Comparison of ENCODE assay signal across 30 mouse cellular contexts in the genomic region with DNA sequence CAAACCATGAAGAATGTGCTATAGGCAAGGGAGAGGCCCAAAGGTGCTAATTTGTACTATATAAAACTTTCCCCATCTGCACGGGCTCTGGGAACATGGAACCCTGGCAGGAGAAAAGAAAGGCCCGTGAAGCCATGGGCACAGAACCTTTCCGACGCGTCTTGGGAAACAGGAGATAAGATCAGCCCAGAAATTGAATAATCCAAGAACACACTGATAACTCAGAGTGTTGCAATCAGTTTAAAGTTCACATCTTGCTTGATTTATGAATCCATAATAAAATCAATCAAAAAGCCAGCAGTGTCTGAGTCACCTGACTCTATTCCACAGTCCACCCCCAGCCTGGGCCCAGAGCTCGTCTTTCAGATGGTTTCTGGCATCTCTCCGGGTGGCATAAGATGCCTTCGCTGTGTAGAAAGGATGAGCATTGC.
DNase-seq lines count a peak whose midpoint lies in the region; ATAC-seq lines count a peak whose summit lies in the region.
"Had no signal": no experiment of that assay in that cellular context is flagged by ENCODE, and none has a peak within 500 bp of the region (broad histone marks: within the 10 kb centered on the region; RNA-seq: fewer than 3 reads in every experiment).

No protein-coding gene starts in this region.

- no peak overlapping the region for H3K4me3 ChIP-seq in intestine, embryonic 16.5 days (ENCODE audit: low read length)
- H3K4me3 ChIP-seq in forebrain, embryonic 11.5 days (ENCODE audit: low read depth, low read length): no peak overlapping the region
- H3K4me3 ChIP-seq: embryonic facial prominence, embryonic 10.5 days; embryonic facial prominence, embryonic 15.5 days; forebrain, embryonic 10.5 days; hindbrain, embryonic 12.5 days; midbrain, embryonic 13.5 days had no signal

- ATAC-seq in intestine, embryonic 16.5 days: peak; percentile 77
- no peak for ATAC-seq in forebrain, embryonic 11.5 days (replicated peaks; ENCODE audit: low FRiP score)
- ATAC-seq: forebrain, embryonic 16.5 days; hindbrain, postnatal 0 days; midbrain, embryonic 13.5 days had no signal

- H3K9ac ChIP-seq in intestine, embryonic 16.5 days (ENCODE audit: low read depth, low read length): no peak overlapping the region
- no peak overlapping the region for H3K9ac ChIP-seq in forebrain, embryonic 11.5 days (ENCODE audit: low read length)
- H3K9ac ChIP-seq: embryonic facial prominence, embryonic 15.5 days; hindbrain, embryonic 12.5 days; liver, embryonic 14.5 days; midbrain, embryonic 13.5 days had no signal

- peak overlapping the region; percentile 13 for H3K27ac ChIP-seq in intestine, embryonic 16.5 days (ENCODE audit: low read length)
- H3K27ac ChIP-seq in forebrain, embryonic 11.5 days (ENCODE audit: low read depth, low read length): no peak overlapping the region
- H3K27ac ChIP-seq: embryonic facial prominence, embryonic 10.5 days; embryonic facial prominence, embryonic 15.5 days; forebrain, embryonic 10.5 days; hindbrain, embryonic 12.5 days; hindbrain, postnatal 0 days; liver, embryonic 14.5 days; macrophage; midbrain, embryonic 13.5 days had no signal

- no peaks in the 10 kb centered on the region for H3K9me3 ChIP-seq in intestine, embryonic 16.5 days (ENCODE audit: control insufficient read depth, low read length)
- H3K9me3 ChIP-seq in forebrain, embryonic 11.5 days (ENCODE audit: control insufficient read depth, low read length): no peaks in the 10 kb centered on the region
- H3K9me3 ChIP-seq: embryonic facial prominence, embryonic 10.5 days; embryonic facial prominence, embryonic 15.5 days; forebrain, embryonic 10.5 days; hindbrain, embryonic 12.5 days; midbrain, embryonic 13.5 days had no signal

- no peaks in the 10 kb centered on the region for H3K36me3 ChIP-seq in intestine, embryonic 16.5 days (ENCODE audit: control insufficient read depth, insufficient read depth, low read length)
- no peaks in the 10 kb centered on the region for H3K36me3 ChIP-seq in forebrain, embryonic 11.5 days (ENCODE audit: control insufficient read depth, insufficient read depth, low read length)
- H3K36me3 ChIP-seq: embryonic facial prominence, embryonic 10.5 days; embryonic facial prominence, embryonic 15.5 days; forebrain, embryonic 10.5 days; hindbrain, embryonic 12.5 days; midbrain, embryonic 13.5 days had no signal

- DNase-seq in adrenal gland, adult 2 months: peak; percentile 70
- no peak for DNase-seq in adrenal gland, postnatal 10 days
- peak; percentile 11 for DNase-seq in MN1 (ENCODE audit: low spot score)
- peak; percentile 43 to 71 for DNase-seq in adrenal gland, postnatal 36 days
- no peak for DNase-seq in forebrain, embryonic 11.5 days (ENCODE audit: low spot score)
- DNase-seq in kidney, postnatal 25 days: no peak
- no peak for DNase-seq in cerebellum, postnatal 10 days
- DNase-seq: cerebellum, adult 18-20 months; cerebellum, postnatal 14 days; gastrocnemius, postnatal 25 days; heart, adult 18-20 months; heart, postnatal 36 days; kidney, adult 11 months; kidney, postnatal 14 days; left cerebral cortex, postnatal 4 days; lung, adult 2 months; lung, postnatal 10 days; thymus, adult 18-20 months; thymus, postnatal 25 days had no signal

- no peak overlapping the region for H3K4me2 ChIP-seq in intestine, embryonic 16.5 days (ENCODE audit: low read depth, low read length)
- no peak overlapping the region for H3K4me2 ChIP-seq in forebrain, embryonic 11.5 days (ENCODE audit: low read depth, low read length, severe bottlenecking)
- H3K4me2 ChIP-seq: embryonic facial prominence, embryonic 15.5 days; heart, embryonic 11.5 days; hindbrain, embryonic 12.5 days; midbrain, embryonic 13.5 days had no signal

- no peaks in the 10 kb centered on the region for H3K27me3 ChIP-seq in intestine, embryonic 16.5 days (replicated peaks; ENCODE audit: control insufficient read depth, insufficient read depth, low read length)
- H3K27me3 ChIP-seq in forebrain, embryonic 11.5 days (ENCODE audit: control insufficient read depth, insufficient read depth, low read length): no peaks in the 10 kb centered on the region
- H3K27me3 ChIP-seq: embryonic facial prominence, embryonic 15.5 days; hindbrain, embryonic 12.5 days; midbrain, embryonic 13.5 days had no signal

- H3K4me1 ChIP-seq in intestine, embryonic 16.5 days (ENCODE audit: control insufficient read depth, insufficient read depth, low read length): no peaks in the 10 kb centered on the region; the same call in 1 of the 2 replicates
- H3K4me1 ChIP-seq in forebrain, embryonic 11.5 days (replicated peaks; ENCODE audit: control insufficient read depth, insufficient read depth, low read length): no peaks in the 10 kb centered on the region
- H3K4me1 ChIP-seq: embryonic facial prominence, embryonic 10.5 days; midbrain, embryonic 13.5 days had no signal

- WGBS in intestine, embryonic 16.5 days: 66% methylated on average over 8 of the region's 8 CpGs
- 86% methylated on average over 8 of the region's 8 CpGs for WGBS in forebrain, embryonic 11.5 days

Comparison
In these comparisons a context has a peak if more than half of its experiments do, and no peak if none do; other contexts are left out.
1. DNase-seq: peak in adrenal gland, adult 2 months (single experiment), MN1 (single experiment) and adrenal gland, postnatal 36 days (2 of 2); none in adrenal gland, postnatal 10 days (single experiment), forebrain, embryonic 11.5 days (single experiment), kidney, postnatal 25 days (0 of 2) and cerebellum, postnatal 10 days (0 of 2).